Mouse (Mus musculus): ENCODE results near the gene Sh2b1. TPM values are rescaled to one million over a fixed set of nuclear protein-coding genes. Genes with fewer than 3 reads are reported as not detected.

The Sh2b1 gene
- polyA plus RNA-seq, 1 experiment from 2014 or later, result 33.7 TPM

DNA sequence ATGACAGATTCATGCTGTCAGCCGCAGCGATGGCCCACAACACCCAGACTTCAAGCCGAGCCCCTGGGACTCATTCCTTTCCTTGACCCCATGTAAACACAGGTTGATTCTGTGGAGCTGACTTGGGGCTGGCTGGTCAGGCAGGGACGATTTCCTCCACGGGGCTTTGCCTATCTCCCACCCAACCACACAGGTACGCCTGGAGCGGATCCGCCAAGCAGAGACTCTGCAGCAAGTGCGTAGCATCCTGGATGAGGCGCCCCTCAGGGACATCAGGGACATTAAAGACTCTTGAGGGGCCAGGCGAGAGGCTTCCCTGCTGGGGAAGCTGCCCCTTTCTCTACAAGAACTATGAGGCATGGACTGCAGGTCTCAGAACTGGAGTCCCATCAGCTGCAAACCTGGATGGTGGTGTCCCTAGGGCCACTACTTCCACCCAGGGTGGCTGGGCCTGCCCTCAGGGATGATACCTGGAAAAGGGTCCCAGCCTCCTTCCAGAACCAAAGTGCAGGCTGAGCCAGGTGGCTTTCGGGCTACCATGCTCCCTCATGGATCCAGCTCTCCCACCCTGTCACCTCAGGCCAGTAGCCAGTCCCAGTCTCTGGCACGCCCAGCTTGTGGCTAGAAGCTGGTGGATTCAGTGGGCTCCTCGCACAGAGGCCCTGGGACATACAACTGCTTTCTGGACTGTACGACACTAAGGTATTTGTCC is 30.0 kb downstream of the Sh2b1 start:
- Histone ChIP-seq H3K9me3 (replicated peaks; ENCODE audit: control insufficient read depth, low read length) (no peaks in the 10 kb centered on the region), H3K27me3 (ENCODE audit: control insufficient read depth, insufficient read depth, low read length) (no peaks in the 10 kb centered on the region), H3K9ac (ENCODE audit: low read depth, low read length) (no peak overlapping the region), H3K4me1 (ENCODE audit: control insufficient read depth, insufficient read depth, low read length) (no peaks in the 10 kb centered on the region), H3K4me3 (ENCODE audit: low read depth, low read length) (no peak overlapping the region), H3K4me2 (no peak overlapping the region), H3K27ac (ENCODE audit: low read depth, low read length) (no peak overlapping the region), H3K36me3 (ENCODE audit: control insufficient read depth, insufficient read depth, low read length) (peaks cover 24% of the 10 kb centered on the region)
- WGBS (ENCODE audit: insufficient replicate concordance), result 90% methylated on average over 15 of the region's 15 CpGs
- no peak for ATAC-seq (replicated peaks; ENCODE audit: insufficient number of reproducible peaks, low FRiP score, low TSS enrichment)

DNA sequence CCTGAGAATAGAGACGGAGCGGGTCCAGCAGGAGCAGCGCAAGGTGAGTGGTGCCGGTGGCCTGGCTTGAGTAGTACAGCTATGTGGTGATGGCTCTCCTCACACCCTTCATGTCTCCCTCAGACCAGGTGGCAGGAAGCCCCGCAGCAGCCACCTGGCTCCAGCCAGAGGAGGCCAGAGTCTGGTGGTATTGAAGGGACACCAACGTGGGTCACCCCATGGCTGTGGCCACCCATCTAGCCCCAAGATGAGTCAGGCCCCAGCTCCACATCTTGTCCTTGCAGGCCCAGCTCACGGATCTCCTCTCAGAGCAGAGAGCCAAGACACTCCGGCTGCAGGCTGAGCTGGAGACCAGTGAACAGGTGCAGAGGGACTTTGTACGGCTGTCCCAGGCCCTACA is 30.7 kb downstream of the Sh2b1 start:
- H3K9me3 ChIP-seq (replicated peaks; ENCODE audit: control insufficient read depth, low read length), result no peaks in the 10 kb centered on the region
- no peak overlapping the region for H3K9ac ChIP-seq (ENCODE audit: low read depth, low read length)
- H3K4me3 ChIP-seq (ENCODE audit: low read depth, low read length), result no peak overlapping the region
- H3K27ac ChIP-seq (ENCODE audit: low read depth, low read length), result no peak overlapping the region
- H3K4me1 ChIP-seq (ENCODE audit: control insufficient read depth, insufficient read depth, low read length), result no peaks in the 10 kb centered on the region
- H3K36me3 ChIP-seq (ENCODE audit: control insufficient read depth, insufficient read depth, low read length), result peaks cover 24% of the 10 kb centered on the region
- 88% methylated on average over 9 of the region's 9 CpGs for WGBS (ENCODE audit: insufficient replicate concordance)
- ATAC-seq (replicated peaks; ENCODE audit: insufficient number of reproducible peaks, low FRiP score, low TSS enrichment), result 0 out of 2 replicates have a peak, but pooled peaks have one; percentile 24
- H3K4me2 ChIP-seq, result no peak overlapping the region
- H3K27me3 ChIP-seq (ENCODE audit: control insufficient read depth, insufficient read depth, low read length), result no peaks in the 10 kb centered on the region

DNA sequence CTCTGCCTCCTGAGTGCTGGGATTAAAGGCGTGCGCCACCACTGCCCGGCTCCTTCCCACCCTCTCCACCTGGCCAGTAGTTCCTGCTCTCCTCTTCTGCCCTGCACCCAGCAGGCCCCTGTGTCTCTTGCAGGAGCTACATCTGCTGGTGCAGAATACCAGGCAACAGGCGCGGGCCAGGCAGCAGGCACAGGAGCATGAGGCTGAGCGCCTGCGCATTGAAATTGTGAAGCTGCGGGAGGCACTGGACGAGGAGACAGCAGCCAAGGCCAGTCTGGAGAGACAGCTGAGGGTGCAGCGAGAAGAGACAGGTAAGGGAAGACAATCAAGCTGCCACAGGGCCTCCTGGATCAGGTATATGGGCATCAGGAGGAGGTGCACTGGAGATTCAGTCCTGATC is 31.2 kb downstream of the Sh2b1 start:
- peaks cover 24% of the 10 kb centered on the region for H3K36me3 ChIP-seq (ENCODE audit: control insufficient read depth, insufficient read depth, low read length)
- H3K4me1 ChIP-seq (ENCODE audit: control insufficient read depth, insufficient read depth, low read length), result no peaks in the 10 kb centered on the region
- WGBS (ENCODE audit: insufficient replicate concordance), result 88% methylated on average over 10 of the region's 10 CpGs
- no peak overlapping the region for H3K27ac ChIP-seq (ENCODE audit: low read depth, low read length)
- H3K27me3 ChIP-seq (ENCODE audit: control insufficient read depth, insufficient read depth, low read length), result no peaks in the 10 kb centered on the region
- no peak for ATAC-seq (replicated peaks; ENCODE audit: insufficient number of reproducible peaks, low FRiP score, low TSS enrichment)
- no peak overlapping the region for H3K9ac ChIP-seq (ENCODE audit: low read depth, low read length)
- no peak overlapping the region for H3K4me3 ChIP-seq (ENCODE audit: low read depth, low read length)
- H3K4me2 ChIP-seq, result no peak overlapping the region
- H3K9me3 ChIP-seq (replicated peaks; ENCODE audit: control insufficient read depth, low read length), result no peaks in the 10 kb centered on the region

DNA sequence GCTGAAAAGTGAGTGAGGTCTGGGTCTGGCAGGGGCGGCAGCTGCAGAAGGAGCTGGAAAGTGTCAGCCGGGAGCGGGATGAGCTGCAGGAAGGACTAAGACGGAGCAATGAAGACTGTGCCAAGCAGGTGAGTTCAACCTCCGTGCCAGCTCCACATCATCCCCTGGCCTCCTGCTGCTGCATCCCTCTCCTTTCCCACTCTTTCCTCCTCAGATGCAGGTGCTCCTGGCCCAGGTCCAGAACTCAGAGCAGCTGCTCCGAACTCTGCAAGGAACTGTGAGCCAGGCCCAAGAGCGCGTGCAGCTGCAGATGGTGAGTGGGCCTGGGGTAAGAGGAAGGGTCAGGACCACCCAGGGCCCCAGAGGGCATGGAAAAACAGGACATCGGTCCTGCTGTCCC is 35.1 kb downstream of the Sh2b1 start:
- Histone ChIP-seq H3K4me1 (ENCODE audit: control insufficient read depth, insufficient read depth, low read length) (no peaks in the 10 kb centered on the region), H3K4me3 (ENCODE audit: low read depth, low read length) (no peak overlapping the region), H3K27ac (ENCODE audit: low read depth, low read length) (no peak overlapping the region), H3K27me3 (ENCODE audit: control insufficient read depth, insufficient read depth, low read length) (no peaks in the 10 kb centered on the region), H3K4me2 (no peak overlapping the region), H3K36me3 (ENCODE audit: control insufficient read depth, insufficient read depth, low read length) (peaks cover 8% of the 10 kb centered on the region), H3K9me3 (replicated peaks; ENCODE audit: control insufficient read depth, low read length) (no peaks in the 10 kb centered on the region), H3K9ac (ENCODE audit: low read depth, low read length) (no peak overlapping the region)
- WGBS (ENCODE audit: insufficient replicate concordance), result 81% methylated on average over 9 of the region's 9 CpGs
- no peak for ATAC-seq (replicated peaks; ENCODE audit: insufficient number of reproducible peaks, low FRiP score, low TSS enrichment)

DNA sequence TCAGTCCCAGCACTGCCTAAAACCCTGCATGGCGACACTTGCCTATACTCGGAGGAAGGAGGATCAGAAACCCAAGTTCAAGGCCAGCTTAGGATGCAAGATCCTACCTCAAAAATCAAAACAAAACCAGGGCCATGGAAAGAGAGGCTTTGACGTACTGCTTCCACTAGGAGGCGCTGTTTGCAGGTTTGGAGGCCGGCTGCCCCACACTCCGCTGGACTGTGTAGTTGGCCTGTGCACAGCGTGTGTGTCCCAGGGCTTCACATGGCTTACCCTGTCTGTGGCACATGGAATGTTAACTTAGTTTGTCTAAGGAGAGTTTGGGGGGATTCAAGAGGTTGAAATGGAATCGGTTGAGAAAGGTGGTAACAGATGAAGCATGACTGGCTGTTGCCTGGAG is 38.4 kb downstream of the Sh2b1 start:
- no peak overlapping the region for H3K9ac ChIP-seq (ENCODE audit: low read depth, low read length)
- H3K36me3 ChIP-seq (ENCODE audit: control insufficient read depth, insufficient read depth, low read length), result no peaks in the 10 kb centered on the region
- peak; percentile 60; the same call in 1 of the 2 replicates for ATAC-seq (replicated peaks; ENCODE audit: insufficient number of reproducible peaks, low FRiP score, low TSS enrichment)
- H3K4me2 ChIP-seq, result no peak overlapping the region
- 17% methylated on average over 8 of the region's 8 CpGs for WGBS (ENCODE audit: insufficient replicate concordance)
- no peaks in the 10 kb centered on the region for H3K9me3 ChIP-seq (replicated peaks; ENCODE audit: control insufficient read depth, low read length)
- no peaks in the 10 kb centered on the region for H3K27me3 ChIP-seq (ENCODE audit: control insufficient read depth, insufficient read depth, low read length)
- no peaks in the 10 kb centered on the region for H3K4me1 ChIP-seq (ENCODE audit: control insufficient read depth, insufficient read depth, low read length)
- no peak overlapping the region for H3K27ac ChIP-seq (ENCODE audit: low read depth, low read length)
- H3K4me3 ChIP-seq (ENCODE audit: low read depth, low read length), result no peak overlapping the region

DNA sequence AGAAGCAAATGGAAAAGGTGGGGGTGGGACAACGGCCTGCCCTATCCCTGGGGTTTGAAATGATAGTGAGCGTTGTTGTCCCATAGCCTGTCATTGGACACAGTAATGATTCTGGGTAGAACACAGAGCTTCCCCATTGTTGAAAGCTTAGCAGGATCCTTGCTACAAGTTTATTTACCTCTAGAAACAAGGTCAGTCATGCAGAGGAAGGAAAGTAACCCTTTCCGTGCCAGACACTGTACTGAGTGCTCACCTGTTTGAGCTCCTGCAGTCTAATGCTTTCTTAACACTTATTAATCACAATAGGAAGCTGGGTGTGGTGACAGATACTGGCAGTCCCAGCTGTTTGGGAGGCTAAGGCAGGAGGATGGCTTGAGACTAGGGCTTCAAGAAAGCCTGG is 39.4 kb downstream of the Sh2b1 start:
- no peaks in the 10 kb centered on the region for H3K36me3 ChIP-seq (ENCODE audit: control insufficient read depth, insufficient read depth, low read length)
- no peak overlapping the region for H3K4me2 ChIP-seq
- ATAC-seq (replicated peaks; ENCODE audit: insufficient number of reproducible peaks, low FRiP score, low TSS enrichment), result no peak
- H3K4me3 ChIP-seq (ENCODE audit: low read depth, low read length), result no peak overlapping the region
- 79% methylated on average over 3 of the region's 3 CpGs for WGBS (ENCODE audit: insufficient replicate concordance)
- no peaks in the 10 kb centered on the region for H3K9me3 ChIP-seq (replicated peaks; ENCODE audit: control insufficient read depth, low read length)
- no peak overlapping the region for H3K9ac ChIP-seq (ENCODE audit: low read depth, low read length)
- H3K4me1 ChIP-seq (ENCODE audit: control insufficient read depth, insufficient read depth, low read length), result no peaks in the 10 kb centered on the region
- no peaks in the 10 kb centered on the region for H3K27me3 ChIP-seq (ENCODE audit: control insufficient read depth, insufficient read depth, low read length)
- H3K27ac ChIP-seq (ENCODE audit: low read depth, low read length), result no peak overlapping the region

DNA sequence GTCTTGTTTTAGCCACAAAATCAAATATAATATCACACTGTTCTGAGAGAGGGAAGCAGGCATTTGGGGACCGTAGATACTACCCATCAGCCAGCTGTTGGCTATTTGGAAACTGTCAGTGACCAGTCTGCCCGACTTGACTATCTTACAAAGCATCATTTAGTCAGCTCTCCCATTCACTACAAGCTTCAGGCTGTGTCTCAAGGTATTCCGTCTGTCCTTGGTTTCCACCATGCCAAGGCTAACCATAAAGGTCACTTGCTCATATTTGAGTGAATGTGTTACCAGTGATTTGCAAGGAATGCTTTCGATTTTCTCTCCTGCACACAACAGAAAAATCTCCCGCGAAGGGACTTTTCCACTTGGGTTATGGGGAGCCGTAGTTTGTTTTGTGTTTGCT is 40.5 kb downstream of the Sh2b1 start:
- Histone ChIP-seq H3K9ac (ENCODE audit: low read depth, low read length) (no peak overlapping the region), H3K4me1 (ENCODE audit: control insufficient read depth, insufficient read depth, low read length) (peaks cover under 1% of the 10 kb centered on the region), H3K27ac (ENCODE audit: low read depth, low read length) (no peak overlapping the region), H3K4me2 (no peak overlapping the region), H3K36me3 (ENCODE audit: control insufficient read depth, insufficient read depth, low read length) (no peaks in the 10 kb centered on the region), H3K9me3 (replicated peaks; ENCODE audit: control insufficient read depth, low read length) (no peaks in the 10 kb centered on the region), H3K4me3 (ENCODE audit: low read depth, low read length) (no peak overlapping the region), H3K27me3 (ENCODE audit: control insufficient read depth, insufficient read depth, low read length) (no peaks in the 10 kb centered on the region)
- ATAC-seq (replicated peaks; ENCODE audit: insufficient number of reproducible peaks, low FRiP score, low TSS enrichment), result no peak
- WGBS (ENCODE audit: insufficient replicate concordance), result 84% methylated on average over 7 of the region's 7 CpGs

DNA sequence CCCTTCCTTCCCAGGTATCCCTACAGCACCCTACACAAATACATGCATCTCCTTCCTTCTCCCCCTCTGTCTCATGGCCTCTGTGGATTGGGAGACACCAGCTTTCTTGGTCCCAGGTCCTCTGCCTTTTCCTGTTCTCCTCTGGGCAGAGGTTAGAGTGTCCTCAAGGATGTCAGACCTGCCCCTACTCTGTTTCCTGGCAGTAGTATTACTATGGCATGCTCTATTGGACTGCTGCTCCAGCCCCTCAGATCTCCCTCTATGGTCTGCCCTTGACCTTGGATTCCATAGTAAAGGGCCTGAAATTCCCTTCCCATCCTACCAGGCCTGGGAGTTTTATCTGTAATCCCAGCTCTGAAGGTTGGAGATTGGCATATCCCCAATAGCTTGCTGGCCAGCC is 45.1 kb downstream of the Sh2b1 start:
- H3K27me3 ChIP-seq (ENCODE audit: control insufficient read depth, insufficient read depth, low read length), result no peaks in the 10 kb centered on the region
- H3K9ac ChIP-seq (ENCODE audit: low read depth, low read length), result no peak overlapping the region
- H3K36me3 ChIP-seq (ENCODE audit: control insufficient read depth, insufficient read depth, low read length), result no peaks in the 10 kb centered on the region
- H3K4me1 ChIP-seq (ENCODE audit: control insufficient read depth, insufficient read depth, low read length), result peaks cover 12% of the 10 kb centered on the region
- H3K4me2 ChIP-seq, result no peak overlapping the region
- no peak overlapping the region for H3K4me3 ChIP-seq (ENCODE audit: low read depth, low read length)
- no peak for ATAC-seq (replicated peaks; ENCODE audit: insufficient number of reproducible peaks, low FRiP score, low TSS enrichment)
- no peak overlapping the region for H3K27ac ChIP-seq (ENCODE audit: low read depth, low read length)
- no peaks in the 10 kb centered on the region for H3K9me3 ChIP-seq (replicated peaks; ENCODE audit: control insufficient read depth, low read length)

DNA sequence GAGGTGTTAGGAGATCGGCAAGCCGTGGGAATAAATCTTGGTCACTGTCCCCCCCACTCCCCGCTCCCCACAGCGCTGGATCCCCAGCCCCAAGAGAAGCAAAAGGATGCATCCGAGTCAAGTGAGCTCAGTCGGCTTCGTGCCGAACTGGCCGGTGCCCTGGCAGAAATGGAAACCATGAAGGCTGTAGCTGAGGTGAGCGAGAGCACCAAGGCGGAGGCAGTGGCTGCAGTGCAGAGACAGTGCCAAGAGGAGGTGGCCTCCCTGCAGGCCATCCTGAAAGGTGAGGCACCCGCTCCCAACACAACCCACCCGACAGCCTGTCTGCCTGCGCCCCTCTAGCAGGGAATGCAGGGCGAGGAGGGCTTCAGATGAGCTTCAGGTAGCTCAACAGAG is 45.7 kb downstream of the Sh2b1 start:
- Histone ChIP-seq H3K27me3 (ENCODE audit: control insufficient read depth, insufficient read depth, low read length) (no peaks in the 10 kb centered on the region), H3K9me3 (replicated peaks; ENCODE audit: control insufficient read depth, low read length) (no peaks in the 10 kb centered on the region), H3K9ac (ENCODE audit: low read depth, low read length) (peak overlapping the region; percentile 87; the same call in 1 of the 2 replicates), H3K4me2 (peak overlapping the region; percentile 78), H3K4me3 (ENCODE audit: low read depth, low read length) (peak overlapping the region; percentile 58), H3K36me3 (ENCODE audit: control insufficient read depth, insufficient read depth, low read length) (no peaks in the 10 kb centered on the region), H3K4me1 (ENCODE audit: control insufficient read depth, insufficient read depth, low read length) (peaks cover 12% of the 10 kb centered on the region), H3K27ac (ENCODE audit: low read depth, low read length) (no peak overlapping the region)
- WGBS (ENCODE audit: insufficient replicate concordance), result 39% methylated on average over 15 of the region's 15 CpGs
- 0 out of 2 replicates have a peak, but pooled peaks have one; percentile 3 for ATAC-seq (replicated peaks; ENCODE audit: insufficient number of reproducible peaks, low FRiP score, low TSS enrichment)
